Mouse (Mus musculus) frontal cortex, postnatal 25 days (tissue): ENCODE measurements around the gene Best2.

Experiments
- DNase-seq, 2 experiments: peaks; one replicate each; pipeline ENCODE4 v3.0.0; 2022; ENCODE audit warnings: low spot score in 2 of 2

Best2 gene

DNA sequence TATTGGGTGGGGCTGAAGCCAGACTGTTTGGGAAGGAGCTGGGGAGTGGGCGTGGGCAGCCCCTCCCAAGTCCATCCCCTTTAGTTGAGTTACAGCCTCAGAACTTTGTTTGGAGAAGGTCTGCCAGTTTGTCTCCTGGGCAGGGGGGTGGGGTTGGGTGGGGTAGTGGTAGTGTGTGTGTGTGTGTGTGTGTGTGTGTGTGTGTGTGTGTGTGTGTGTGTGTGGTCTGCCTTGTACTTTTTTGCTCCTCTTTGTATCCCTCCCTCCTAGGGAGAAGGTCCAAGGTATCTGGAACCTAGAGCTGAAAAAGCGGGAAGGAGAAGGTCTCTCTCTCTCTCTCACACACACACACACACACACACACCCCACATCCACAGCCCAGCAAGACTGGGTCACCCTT, at the start of gene Best2:
TSS of gene Best2 (minus strand) at position 101 of the 400 bp plus-strand sequence.
- DNase-seq = no peak

- no peak for DNase-seq
Observed at GRCm38 (mm10) chr8:85062603-85063002, 48.3 kb upstream of the Best2 start.

GRCm38 (mm10) chr8:85059879-85060616, 45.7 kb upstream of the Best2 start, which contains the start of gene Fbxw9:
Gene Fbxw9 (plus strand): TSS chr8:85060055.
- DNase-seq = peak; percentile 78 to 87

DNA sequence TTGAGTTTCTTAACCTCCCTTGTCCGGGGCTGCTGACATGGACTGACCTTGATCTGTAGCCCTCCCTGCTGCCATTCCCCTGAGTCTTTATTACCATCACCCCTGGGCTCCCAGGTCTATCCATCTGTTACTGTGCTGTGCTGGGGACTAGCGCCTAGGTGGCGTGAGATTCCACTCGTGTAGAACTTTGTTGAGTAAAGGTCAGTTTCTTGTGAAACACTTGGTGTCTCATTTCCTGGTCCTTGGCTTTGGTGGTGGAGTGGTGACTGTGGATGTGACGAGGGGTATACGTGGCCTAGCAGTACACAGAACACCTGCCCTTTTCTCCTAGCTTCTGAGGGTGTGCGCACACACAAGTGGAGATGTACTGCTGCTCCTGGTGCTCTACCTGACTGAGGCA, 43.0 kb upstream of the Best2 start:
- no peak for DNase-seq

DNA sequence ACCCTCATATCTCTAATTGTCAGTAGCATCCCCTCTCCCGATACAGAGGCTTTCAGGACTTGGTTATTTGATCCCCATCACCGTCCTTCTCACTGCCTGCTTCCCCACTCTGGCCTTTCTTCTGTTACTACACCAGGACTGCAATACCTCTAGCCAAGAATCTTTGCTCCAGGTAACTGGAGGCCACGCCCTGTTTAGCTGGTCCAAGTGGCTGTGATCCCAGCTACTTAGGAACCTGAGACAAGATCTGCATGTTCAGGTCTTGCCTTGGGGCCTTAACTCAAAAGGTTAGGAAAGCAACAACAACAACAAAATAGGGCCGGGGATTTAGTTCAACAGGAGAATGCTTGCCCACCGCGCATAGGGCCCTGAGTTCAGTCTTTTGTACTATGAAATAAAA, 29.3 kb upstream of the Best2 start:
- DNase-seq = no peak

GRCm38 (mm10) chr8:85037681-85038531, 23.6 kb upstream of the Best2 start:
- DNase-seq = peak; percentile 31 to 45

- no peak for DNase-seq
Observed at GRCm38 (mm10) chr8:85037366-85037680, 23.0 kb upstream of the Best2 start.

DNA sequence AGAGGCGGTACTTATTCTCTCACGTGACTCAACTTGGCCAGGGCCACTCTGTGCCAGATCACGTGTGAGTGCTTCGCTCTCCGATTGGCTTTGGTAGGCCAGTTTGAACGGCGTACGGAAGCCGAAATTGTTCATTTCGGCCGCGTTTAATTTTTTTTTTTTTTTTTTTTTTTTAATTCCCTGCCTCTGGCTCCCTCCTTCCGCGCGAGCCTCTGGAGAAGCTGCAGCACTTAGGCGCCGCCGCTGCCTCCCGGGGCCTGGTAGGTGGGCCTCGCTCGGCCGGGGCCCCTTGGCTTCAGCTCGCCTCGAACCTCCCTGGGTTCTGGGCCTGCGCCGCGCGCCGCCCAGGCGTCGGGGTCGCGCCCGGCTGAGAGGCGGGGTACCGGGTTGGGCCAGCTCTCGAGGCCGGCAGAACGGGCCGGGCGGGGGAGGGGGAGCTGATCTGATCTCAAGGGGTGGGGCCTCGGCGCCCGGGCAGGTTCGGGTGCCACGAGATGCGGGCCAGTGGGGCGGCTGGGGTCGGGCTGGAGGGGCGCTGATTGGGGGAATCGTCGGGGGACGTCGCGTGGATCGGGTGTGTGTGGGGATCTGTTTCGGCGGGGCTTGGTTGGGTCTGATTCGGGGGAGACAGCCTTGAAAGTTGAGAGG, 22.5 kb upstream of the Best2 start, which contains the start of gene Tnpo2:
TSS of gene Tnpo2 (plus strand) at position 198 of the 648 bp plus-strand sequence.
- DNase-seq = peak; percentile 76 to 86

DNA sequence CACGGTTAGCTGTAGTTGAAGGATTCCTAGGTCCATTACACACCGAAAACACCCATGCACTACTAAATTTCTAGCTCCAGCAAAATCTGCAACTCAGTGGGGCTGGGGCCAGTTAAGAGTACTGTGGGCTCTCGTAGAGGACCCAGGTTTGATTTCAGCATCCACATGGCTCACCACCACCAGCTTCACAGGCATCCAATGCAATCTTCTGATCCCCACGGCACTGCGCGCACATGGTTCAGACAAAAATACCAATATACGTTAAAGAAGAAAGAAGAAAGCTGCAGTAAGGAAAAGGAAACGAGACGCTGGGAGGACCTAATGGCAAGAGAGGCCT, 22.0 kb upstream of the Best2 start:
- no peak for DNase-seq

- no peak for DNase-seq
Observed at GRCm38 (mm10) chr8:85035728-85036310, 21.5 kb upstream of the Best2 start.

GRCm38 (mm10) chr8:85035165-85035727, 20.9 kb upstream of the Best2 start:
- no peak for DNase-seq

GRCm38 (mm10) chr8:85034764-85035163, 20.4 kb upstream of the Best2 start:
- peak in 1 of 2 experiments; percentile 27 for DNase-seq

DNA sequence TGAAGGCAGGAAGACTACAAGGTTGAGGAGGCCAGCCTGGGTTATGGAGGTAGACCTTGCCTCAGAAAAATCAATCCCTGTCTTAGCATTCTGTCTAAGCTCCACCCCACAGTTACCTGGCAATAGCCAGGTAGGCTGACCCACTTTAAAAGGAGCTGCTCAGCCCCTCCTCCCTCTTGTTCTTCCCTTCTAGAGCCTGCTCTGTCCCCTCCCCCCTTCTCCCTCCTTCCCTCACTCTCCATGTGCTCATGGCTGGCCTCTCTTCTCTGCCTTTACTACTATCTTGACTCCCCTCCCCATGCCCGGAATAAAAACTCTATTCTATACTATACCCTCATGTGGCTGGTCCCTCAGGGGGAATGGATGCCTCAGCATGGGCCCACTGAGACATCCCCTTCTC, 19.5 kb upstream of the Best2 start:
- DNase-seq = no peak

DNA sequence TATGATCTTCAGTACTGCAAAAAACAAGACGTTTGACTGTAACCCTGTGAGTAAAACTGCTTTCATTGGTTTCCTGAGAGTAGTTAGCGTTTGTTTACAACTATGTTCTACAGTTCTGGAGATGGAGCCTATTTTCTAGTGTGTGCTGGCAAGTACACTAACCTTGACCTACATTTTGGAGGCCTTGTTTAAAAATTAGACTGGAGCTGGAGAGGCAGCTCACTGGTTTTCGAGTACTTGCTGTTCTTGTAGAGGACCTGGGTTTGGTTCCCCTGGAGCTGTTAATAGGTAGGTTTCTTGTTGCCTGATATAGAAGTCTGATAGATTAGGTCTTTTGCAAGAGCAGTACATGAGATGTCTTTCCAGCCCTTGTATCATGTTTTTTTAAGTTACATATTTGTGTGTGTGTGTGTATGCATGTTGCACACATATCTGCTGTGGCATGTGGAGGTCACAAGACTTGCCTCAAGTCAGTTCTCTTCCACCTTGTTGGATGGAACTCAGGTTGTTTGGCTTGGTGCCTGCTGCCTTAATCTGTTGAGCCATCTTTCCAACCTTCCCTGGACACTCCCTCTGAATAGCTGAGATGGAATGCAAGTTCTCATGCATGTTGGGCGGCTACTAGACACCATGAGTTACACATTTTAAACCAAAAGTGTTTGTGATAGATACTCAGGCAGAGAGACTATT, 18.4 kb upstream of the Best2 start:
- no peak for DNase-seq

GRCm38 (mm10) chr8:85029271-85029670, 14.9 kb upstream of the Best2 start:
- DNase-seq = no peak

- DNase-seq = no peak
Observed at GRCm38 (mm10) chr8:85027922-85028321, 13.6 kb upstream of the Best2 start.

DNA sequence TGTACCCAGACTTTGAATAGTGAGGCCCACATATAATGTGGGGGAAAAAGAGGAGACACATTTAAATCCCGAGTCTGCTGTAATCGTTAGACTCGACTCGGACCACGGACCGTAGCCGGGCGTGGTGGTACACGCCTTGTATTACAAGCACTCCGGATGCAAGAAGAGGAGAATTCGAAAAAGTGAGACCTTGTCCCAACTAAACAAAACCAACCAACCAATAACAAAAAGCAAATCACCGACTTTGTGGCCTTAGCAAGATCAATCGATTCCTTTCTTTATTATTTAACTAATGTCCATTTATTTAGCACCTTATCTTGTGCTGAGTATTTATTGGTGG, 13.2 kb upstream of the Best2 start:
- no peak for DNase-seq

DNA sequence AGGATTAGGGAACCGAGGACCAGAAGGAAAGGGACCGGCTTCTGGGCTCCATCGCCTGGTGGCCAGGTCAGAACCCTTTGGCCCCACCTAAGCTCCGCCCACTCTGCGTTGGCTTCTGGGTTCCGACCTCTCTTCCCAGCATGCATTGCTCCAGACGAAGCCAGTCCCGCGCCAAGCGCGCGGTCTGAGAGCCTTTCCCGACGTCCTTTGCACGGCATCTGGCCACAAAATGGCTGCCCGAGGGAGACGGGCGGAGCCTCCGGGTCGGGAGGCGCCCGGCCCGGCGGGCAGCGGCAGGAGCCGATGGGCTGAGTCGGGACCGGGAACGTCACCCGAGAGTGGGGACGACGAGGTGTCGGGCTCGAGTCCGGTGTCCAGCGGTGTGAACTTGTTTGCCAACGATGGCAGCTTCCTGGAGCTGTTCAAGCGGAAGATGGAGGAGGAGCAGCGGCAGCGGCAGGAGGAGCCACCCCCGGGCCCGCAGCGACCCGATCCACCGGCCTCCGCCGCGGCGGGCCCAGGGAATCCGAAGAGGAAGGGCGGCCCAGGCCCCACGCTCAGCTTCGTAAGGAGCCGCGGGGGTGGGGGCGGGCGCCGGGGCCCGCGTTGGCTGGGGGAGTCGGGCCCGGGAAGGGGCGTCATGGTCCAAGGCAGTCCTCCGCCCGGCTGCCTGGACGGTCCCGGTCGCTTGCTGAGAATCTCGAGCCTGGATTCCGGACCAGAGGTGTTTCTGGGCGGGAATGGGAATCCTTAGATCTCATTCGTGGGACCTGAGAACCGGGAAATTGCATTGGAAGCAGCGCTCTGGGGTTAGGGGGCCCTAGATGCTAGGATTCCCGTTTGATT, 12.6 kb upstream of the Best2 start, which contains the start of gene Trir:
TSS of gene Trir (plus strand) at position 154 of the 846 bp plus-strand sequence.
- DNase-seq = peak; percentile 91 to 94

DNA sequence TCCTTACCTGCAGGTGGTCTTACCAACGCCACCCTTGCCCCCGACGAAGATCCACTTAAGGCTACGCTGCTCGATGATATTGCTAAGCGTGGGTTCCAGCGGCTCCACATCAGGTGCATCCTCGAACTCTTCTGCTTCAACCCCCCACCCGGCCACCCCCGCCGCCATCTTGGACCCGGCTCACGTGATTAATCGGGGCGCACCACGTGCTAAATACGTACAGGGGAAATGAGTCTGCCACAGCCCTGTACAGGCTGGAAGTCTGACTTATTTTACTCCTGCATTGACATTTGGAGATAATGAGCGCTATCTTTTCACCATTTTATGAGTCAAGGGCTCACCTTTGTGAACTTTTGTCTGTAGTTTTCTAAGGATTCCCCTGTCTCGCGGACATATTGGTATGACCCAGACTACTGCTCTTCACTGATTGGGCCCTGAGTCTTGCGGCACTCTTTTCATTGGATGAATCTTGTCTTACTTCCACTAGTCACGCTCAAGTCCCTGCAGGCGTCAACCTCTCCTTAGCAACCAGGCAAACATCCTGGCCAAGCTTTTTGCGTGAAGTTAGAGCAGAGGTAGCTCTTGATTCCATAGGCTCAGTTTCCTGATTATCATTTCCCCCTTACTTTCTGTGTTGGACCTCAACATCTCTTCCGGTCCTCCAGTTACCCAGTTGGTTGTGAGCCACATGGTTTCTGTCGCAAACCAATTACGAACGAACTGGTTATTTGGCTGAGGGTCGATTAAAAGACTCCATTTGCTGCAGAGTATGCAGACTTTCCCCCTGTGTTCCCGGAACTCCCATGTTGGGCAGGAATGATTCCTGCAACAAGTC, 11.0 kb upstream of the Best2 start, which contains the start of gene Asna1:
TSS of gene Asna1 (minus strand) at position 184 of the 835 bp plus-strand sequence.
- DNase-seq = peak; percentile 57 to 65
